Mouse (Mus musculus): Measurements from ENCODE around the gene Ndufab1. TPM values are rescaled to one million over a fixed set of nuclear protein-coding genes. Genes with fewer than 3 reads are reported as not detected.

The Ndufab1 gene
- polyA plus RNA-seq, 1 experiment from 2014 or later = 362 TPM

DNA sequence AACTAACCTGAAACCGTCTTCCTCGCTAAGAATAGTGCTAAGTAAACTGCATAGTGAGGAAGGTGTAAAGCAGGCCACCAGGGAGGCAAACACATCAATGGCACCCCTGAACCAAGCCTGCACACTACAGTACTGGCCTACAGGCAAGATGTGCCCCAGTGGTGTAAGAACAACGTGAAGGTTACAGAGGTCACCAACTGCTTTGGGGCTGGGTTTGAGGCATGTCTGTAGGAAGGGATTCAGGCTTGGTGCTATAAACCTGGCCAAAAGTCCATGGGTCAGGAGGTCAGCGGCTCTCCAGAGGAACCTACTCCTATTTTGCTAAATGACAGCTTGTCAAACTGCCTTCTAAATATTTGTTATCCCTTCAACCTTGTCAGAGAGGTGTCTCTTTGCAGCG is 45.1 kb downstream of the Ndufab1 start:
- Histone ChIP-seq H3K36me3 (ENCODE audit: insufficient read depth, low read length) (no peaks in the 10 kb centered on the region; the same call in 1 of the 2 replicates), H3K4me2 (replicated peaks; ENCODE audit: low read depth, low read length) (no peak overlapping the region), H3K27ac (ENCODE audit: low read length) (no peak overlapping the region), H3K9me3 (ENCODE audit: low read length) (no peaks in the 10 kb centered on the region), H3K4me3 (ENCODE audit: low read depth, low read length) (no peak overlapping the region), H3K4me1 (ENCODE audit: insufficient read depth, low read depth, low read length) (no peaks in the 10 kb centered on the region), H3K27me3 (replicated peaks; ENCODE audit: insufficient read depth, low read length) (no peaks in the 10 kb centered on the region), H3K9ac (replicated peaks; ENCODE audit: low read depth) (no peak overlapping the region)
- ATAC-seq (no peak), DNase-seq (ENCODE audit: low spot score) (no peak)
- TF ChIP-seq CTCF (IDR thresholded peaks at IDR 0.05) = no peak
- TF ChIP-seq EP300 (IDR thresholded peaks at IDR 0.05) = no peak
- WGBS = 87% methylated on average over 5 of the region's 5 CpGs

DNA sequence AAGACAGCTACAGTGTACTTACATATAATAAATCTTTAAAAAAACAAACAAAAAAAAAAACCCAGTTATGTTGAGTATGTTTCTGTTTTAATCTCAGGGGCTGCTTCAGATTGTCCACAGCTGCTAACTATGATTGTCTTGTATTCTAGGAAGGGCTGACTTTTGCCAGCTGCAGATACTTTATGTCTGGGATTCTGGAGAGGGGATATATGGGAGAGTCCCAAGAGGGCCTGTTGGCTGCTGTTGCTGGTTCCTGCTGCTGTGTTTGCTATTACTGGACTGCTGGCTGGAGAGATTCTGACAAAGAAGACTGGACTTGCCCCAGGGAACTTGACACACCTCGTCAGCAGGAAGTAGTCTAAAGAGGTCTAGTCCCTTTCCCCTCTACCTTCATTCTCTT is 50.9 kb downstream of the Ndufab1 start:
- peak; percentile 58 for DNase-seq (ENCODE audit: low spot score)
- H3K27ac ChIP-seq (ENCODE audit: low read length) = no peak overlapping the region
- H3K4me2 ChIP-seq (replicated peaks; ENCODE audit: low read depth, low read length) = no peak overlapping the region
- H3K27me3 ChIP-seq (replicated peaks; ENCODE audit: insufficient read depth, low read length) = no peaks in the 10 kb centered on the region
- no peak for TF ChIP-seq EP300 (IDR thresholded peaks at IDR 0.05)
- H3K4me1 ChIP-seq (ENCODE audit: insufficient read depth, low read depth, low read length) = no peaks in the 10 kb centered on the region
- no peak overlapping the region for H3K4me3 ChIP-seq (ENCODE audit: low read depth, low read length)
- H3K9ac ChIP-seq (replicated peaks; ENCODE audit: low read depth) = no peak overlapping the region
- H3K9me3 ChIP-seq (ENCODE audit: low read length) = no peaks in the 10 kb centered on the region
- 62% methylated on average over 1 of the region's 1 CpGs for WGBS
- H3K36me3 ChIP-seq (ENCODE audit: insufficient read depth, low read length) = no peaks in the 10 kb centered on the region
- peak; percentile 57 for ATAC-seq

DNA sequence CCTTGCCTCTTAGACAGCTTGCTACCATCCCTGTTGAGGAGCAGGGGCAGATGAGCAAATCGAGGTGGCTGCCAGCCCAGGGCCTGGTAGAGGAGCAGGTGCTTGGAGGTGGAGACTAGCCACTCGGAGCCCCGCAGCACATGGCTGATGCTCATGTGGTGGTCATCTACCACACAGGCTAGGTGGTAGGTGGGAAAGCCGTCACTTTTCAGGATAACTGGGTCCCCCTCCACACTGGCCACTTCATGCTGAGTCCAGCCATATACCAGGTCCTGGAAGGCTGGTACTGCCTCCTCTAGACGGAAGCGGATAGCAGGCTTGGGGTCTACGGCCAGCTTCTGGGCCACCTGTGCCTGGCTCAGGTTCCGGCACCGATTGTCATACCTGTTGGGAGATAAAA is 53.5 kb downstream of the Ndufab1 start:
- 94% methylated on average over 9 of the region's 9 CpGs for WGBS
- Histone ChIP-seq H3K27me3 (replicated peaks; ENCODE audit: insufficient read depth, low read length) (no peaks in the 10 kb centered on the region), H3K9ac (replicated peaks; ENCODE audit: low read depth) (no peak overlapping the region), H3K9me3 (ENCODE audit: low read length) (no peaks in the 10 kb centered on the region), H3K4me1 (ENCODE audit: insufficient read depth, low read depth, low read length) (no peaks in the 10 kb centered on the region), H3K4me3 (ENCODE audit: low read depth, low read length) (no peak overlapping the region), H3K4me2 (replicated peaks; ENCODE audit: low read depth, low read length) (no peak overlapping the region), H3K36me3 (ENCODE audit: insufficient read depth, low read length) (no peaks in the 10 kb centered on the region), H3K27ac (ENCODE audit: low read length) (no peak overlapping the region)
- DNase-seq (ENCODE audit: low spot score) (no peak), ATAC-seq (no peak)
- TF ChIP-seq CTCF (IDR thresholded peaks at IDR 0.05) (no peak), EP300 (IDR thresholded peaks at IDR 0.05) (no peak)

DNA sequence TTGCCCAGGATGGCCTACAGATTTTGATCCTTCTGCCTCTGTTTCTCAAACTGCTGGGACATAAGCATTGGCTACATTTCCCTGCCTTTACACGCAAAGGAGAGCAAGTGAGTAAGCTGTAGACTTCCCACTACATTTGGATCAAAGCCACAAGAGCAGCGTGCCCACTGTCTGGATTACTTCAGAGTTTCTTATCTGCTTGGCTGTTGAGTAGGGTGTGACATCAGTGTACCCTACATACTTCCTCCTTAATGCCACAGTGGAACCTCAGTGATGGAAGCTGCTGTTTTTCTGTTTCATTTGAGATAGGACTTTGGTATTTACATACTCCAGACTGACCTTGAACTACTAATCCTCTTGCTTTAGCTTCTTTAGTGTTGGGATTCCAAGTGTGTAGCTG is 54.9 kb downstream of the Ndufab1 start:
- H3K9ac ChIP-seq (replicated peaks; ENCODE audit: low read depth) = no peak overlapping the region
- no peaks in the 10 kb centered on the region for H3K9me3 ChIP-seq (ENCODE audit: low read length)
- H3K4me2 ChIP-seq (replicated peaks; ENCODE audit: low read depth, low read length) = no peak overlapping the region
- H3K4me1 ChIP-seq (ENCODE audit: insufficient read depth, low read depth, low read length) = no peaks in the 10 kb centered on the region
- no peak for DNase-seq (ENCODE audit: low spot score)
- H3K4me3 ChIP-seq (ENCODE audit: low read depth, low read length) = no peak overlapping the region
- H3K27me3 ChIP-seq (replicated peaks; ENCODE audit: insufficient read depth, low read length) = no peaks in the 10 kb centered on the region
- no peak for ATAC-seq
- 47% methylated on average over 2 of the region's 2 CpGs for WGBS
- TF ChIP-seq CTCF (IDR thresholded peaks at IDR 0.05) (no peak), EP300 (IDR thresholded peaks at IDR 0.05) (no peak)
- H3K27ac ChIP-seq (ENCODE audit: low read length) = peak overlapping the region; percentile 14; the same call in 1 of the 2 replicates
- no peaks in the 10 kb centered on the region for H3K36me3 ChIP-seq (ENCODE audit: insufficient read depth, low read length)

DNA sequence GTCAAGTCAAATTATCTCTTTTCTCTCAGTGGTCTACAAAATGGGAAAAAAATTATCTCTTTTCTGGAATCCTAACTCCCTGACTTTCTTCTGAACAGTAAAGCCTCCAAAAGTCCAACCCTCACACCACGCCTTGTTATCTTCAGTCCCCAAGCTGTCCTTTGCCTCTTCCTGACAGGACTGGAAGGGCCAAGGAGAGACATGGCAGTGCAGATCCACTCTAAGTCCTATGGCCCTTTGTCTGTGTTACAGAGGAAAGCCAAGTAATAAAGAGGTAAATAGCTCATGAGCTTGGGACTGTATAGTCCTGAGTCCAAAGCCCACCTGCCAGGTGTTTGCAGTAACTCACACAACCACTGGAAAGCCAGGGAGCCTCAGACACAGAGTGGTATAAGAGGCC is 56.0 kb downstream of the Ndufab1 start:
- WGBS = 67% methylated on average over 1 of the region's 1 CpGs
- H3K4me3 ChIP-seq (ENCODE audit: low read depth, low read length) = no peak overlapping the region
- H3K9me3 ChIP-seq (ENCODE audit: low read length) = no peaks in the 10 kb centered on the region
- no peak overlapping the region for H3K9ac ChIP-seq (replicated peaks; ENCODE audit: low read depth)
- H3K27me3 ChIP-seq (replicated peaks; ENCODE audit: insufficient read depth, low read length) = no peaks in the 10 kb centered on the region
- no peak for TF ChIP-seq CTCF (IDR thresholded peaks at IDR 0.05)
- TF ChIP-seq EP300 (IDR thresholded peaks at IDR 0.05) = no peak
- H3K36me3 ChIP-seq (ENCODE audit: insufficient read depth, low read length) = no peaks in the 10 kb centered on the region
- no peak overlapping the region for H3K4me2 ChIP-seq (replicated peaks; ENCODE audit: low read depth, low read length)
- DNase-seq (ENCODE audit: low spot score) (no peak), ATAC-seq (no peak)
- no peaks in the 10 kb centered on the region for H3K4me1 ChIP-seq (ENCODE audit: insufficient read depth, low read depth, low read length)
- 0 out of 2 replicates have a peak overlapping the region, but pooled peaks have one; percentile 33 for H3K27ac ChIP-seq (ENCODE audit: low read length)

DNA sequence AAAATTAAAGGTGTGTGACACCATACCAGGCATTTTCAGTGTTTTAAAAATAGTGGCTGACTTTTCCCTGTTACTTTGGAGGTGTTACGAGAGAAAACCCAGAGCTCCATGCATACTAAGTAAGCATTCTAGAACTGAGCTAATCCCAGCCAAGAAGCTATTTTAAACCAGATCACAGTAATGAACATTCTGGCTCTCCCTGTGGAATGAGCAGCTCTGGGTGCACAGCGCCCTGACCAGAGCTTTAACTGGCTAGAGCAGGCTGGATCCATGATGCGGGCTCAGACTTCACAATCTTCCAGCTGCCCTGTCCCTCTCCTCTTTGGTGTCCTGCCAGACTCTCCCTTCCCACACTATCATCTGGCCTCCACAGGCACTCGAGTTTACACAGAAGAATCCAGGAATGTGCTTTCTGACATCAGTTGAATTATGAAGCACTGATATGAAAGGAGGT is 56.5 kb downstream of the Ndufab1 start:
- no peaks in the 10 kb centered on the region for H3K9me3 ChIP-seq (ENCODE audit: low read length)
- H3K4me3 ChIP-seq (ENCODE audit: low read depth, low read length) = no peak overlapping the region
- no peak overlapping the region for H3K4me2 ChIP-seq (replicated peaks; ENCODE audit: low read depth, low read length)
- no peaks in the 10 kb centered on the region for H3K36me3 ChIP-seq (ENCODE audit: insufficient read depth, low read length)
- no peak for TF ChIP-seq CTCF (IDR thresholded peaks at IDR 0.05)
- TF ChIP-seq EP300 (IDR thresholded peaks at IDR 0.05) = no peak
- DNase-seq (ENCODE audit: low spot score) (peak; percentile 74), ATAC-seq (peak; percentile 82)
- 59% methylated on average over 4 of the region's 4 CpGs for WGBS
- H3K27ac ChIP-seq (ENCODE audit: low read length) = no peak overlapping the region
- no peak overlapping the region for H3K9ac ChIP-seq (replicated peaks; ENCODE audit: low read depth)
- no peaks in the 10 kb centered on the region for H3K4me1 ChIP-seq (ENCODE audit: insufficient read depth, low read depth, low read length)
- H3K27me3 ChIP-seq (replicated peaks; ENCODE audit: insufficient read depth, low read length) = no peaks in the 10 kb centered on the region

DNA sequence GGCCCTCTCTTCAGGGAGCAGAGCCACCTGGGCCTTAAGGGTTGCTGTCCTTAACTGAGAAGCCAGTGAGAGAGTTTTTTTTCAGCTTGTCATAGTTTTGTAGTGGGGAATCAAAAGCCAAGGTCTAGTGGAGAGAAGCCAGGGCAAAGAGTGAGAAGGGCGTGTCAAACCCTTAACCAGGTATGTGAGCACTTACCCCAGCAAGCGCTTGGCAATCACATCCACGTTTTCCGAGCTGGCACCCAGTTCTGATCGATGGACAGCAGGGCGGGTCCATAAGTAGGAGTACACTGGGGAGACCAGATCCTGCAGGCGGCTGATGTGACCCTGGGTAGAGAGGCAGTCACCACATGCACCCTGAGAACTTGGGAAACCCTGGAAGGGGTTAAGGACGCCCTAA is 57.6 kb downstream of the Ndufab1 start:
- H3K27ac ChIP-seq (ENCODE audit: low read length) = no peak overlapping the region
- DNase-seq (ENCODE audit: low spot score) (peak; percentile 63), ATAC-seq (peak; percentile 50)
- H3K9me3 ChIP-seq (ENCODE audit: low read length) = no peaks in the 10 kb centered on the region
- H3K4me1 ChIP-seq (ENCODE audit: insufficient read depth, low read depth, low read length) = no peaks in the 10 kb centered on the region
- no peak overlapping the region for H3K9ac ChIP-seq (replicated peaks; ENCODE audit: low read depth)
- no peaks in the 10 kb centered on the region for H3K36me3 ChIP-seq (ENCODE audit: insufficient read depth, low read length)
- WGBS = 70% methylated on average over 8 of the region's 8 CpGs
- H3K4me3 ChIP-seq (ENCODE audit: low read depth, low read length) = no peak overlapping the region
- no peaks in the 10 kb centered on the region for H3K27me3 ChIP-seq (replicated peaks; ENCODE audit: insufficient read depth, low read length)
- no peak for TF ChIP-seq EP300 (IDR thresholded peaks at IDR 0.05)
- no peak for TF ChIP-seq CTCF (IDR thresholded peaks at IDR 0.05)
- no peak overlapping the region for H3K4me2 ChIP-seq (replicated peaks; ENCODE audit: low read depth, low read length)

Other genes with a start within 250 kb of the Ndufab1 start
- gene Scnn1b, start 236.8 kb downstream of the Ndufab1 start, polyA plus RNA-seq (2015; fragmentation: Nextera tagmentation; extraction: Ambion mirVana) = 76.3 and 79.1 TPM in 2 replicates
- 13.4 and 18.3 TPM in 2 replicates for gene Cog7, start 120.2 kb downstream of the Ndufab1 start, polyA plus RNA-seq (2015; fragmentation: Nextera tagmentation; extraction: Ambion mirVana)
- gene Gga2, start 80.7 kb downstream of the Ndufab1 start, polyA plus RNA-seq (2015; fragmentation: Nextera tagmentation; extraction: Ambion mirVana) = 22.3 and 28.3 TPM in 2 replicates
- 19.0 and 23.4 TPM in 2 replicates for gene Ubfd1, start 34.7 kb downstream of the Ndufab1 start, polyA plus RNA-seq (2015; fragmentation: Nextera tagmentation; extraction: Ambion mirVana)
- gene Ears2, start 34.6 kb downstream of the Ndufab1 start, polyA plus RNA-seq (2015; fragmentation: Nextera tagmentation; extraction: Ambion mirVana) = 5.2 and 6.0 TPM in 2 replicates
- gene Palb2, start 31.1 kb upstream of the Ndufab1 start, polyA plus RNA-seq (2015; fragmentation: Nextera tagmentation; extraction: Ambion mirVana) = 2.6 and 2.9 TPM in 2 replicates
- 72.9 and 79.2 TPM in 2 replicates for gene Dctn5, start 31.2 kb upstream of the Ndufab1 start, polyA plus RNA-seq (2015; fragmentation: Nextera tagmentation; extraction: Ambion mirVana)
- gene Plk1, start 57.6 kb upstream of the Ndufab1 start, polyA plus RNA-seq (2015; fragmentation: Nextera tagmentation; extraction: Ambion mirVana) = 4.6 and 6.5 TPM in 2 replicates
- 0.21 TPM in 2 replicates for gene Ern2, start 84.3 kb upstream of the Ndufab1 start, polyA plus RNA-seq (2015; fragmentation: Nextera tagmentation; extraction: Ambion mirVana)
- gene Chp2, start 117.6 kb upstream of the Ndufab1 start, polyA plus RNA-seq (2015; fragmentation: Nextera tagmentation; extraction: Ambion mirVana) = 2.0 TPM in 2 replicates
- 2.2 and 2.3 TPM in 2 replicates for gene Prkcb, start 186.9 kb upstream of the Ndufab1 start, polyA plus RNA-seq (2015; fragmentation: Nextera tagmentation; extraction: Ambion mirVana)